Mouse (Mus musculus) heart, adult 2 months (tissue): Measurements from ENCODE around the gene Apoc4.

Experiments
- CTCF ChIP-seq: fragments of 200-600 bp; IDR thresholded peaks from 2 replicates; pipeline ENCODE4 v1.8.1; 2022; ENCODE audit warnings: antibody characterized with exemption, mild to moderate bottlenecking, moderate library complexity
- EP300 ChIP-seq: fragments of 200-500 bp; IDR thresholded peaks from 2 replicates; pipeline ENCODE4 v1.6.1; 2011; ENCODE audit warnings: low read depth, low read length, control low read depth; ENCODE audit not compliant: insufficient read depth

DNA sequence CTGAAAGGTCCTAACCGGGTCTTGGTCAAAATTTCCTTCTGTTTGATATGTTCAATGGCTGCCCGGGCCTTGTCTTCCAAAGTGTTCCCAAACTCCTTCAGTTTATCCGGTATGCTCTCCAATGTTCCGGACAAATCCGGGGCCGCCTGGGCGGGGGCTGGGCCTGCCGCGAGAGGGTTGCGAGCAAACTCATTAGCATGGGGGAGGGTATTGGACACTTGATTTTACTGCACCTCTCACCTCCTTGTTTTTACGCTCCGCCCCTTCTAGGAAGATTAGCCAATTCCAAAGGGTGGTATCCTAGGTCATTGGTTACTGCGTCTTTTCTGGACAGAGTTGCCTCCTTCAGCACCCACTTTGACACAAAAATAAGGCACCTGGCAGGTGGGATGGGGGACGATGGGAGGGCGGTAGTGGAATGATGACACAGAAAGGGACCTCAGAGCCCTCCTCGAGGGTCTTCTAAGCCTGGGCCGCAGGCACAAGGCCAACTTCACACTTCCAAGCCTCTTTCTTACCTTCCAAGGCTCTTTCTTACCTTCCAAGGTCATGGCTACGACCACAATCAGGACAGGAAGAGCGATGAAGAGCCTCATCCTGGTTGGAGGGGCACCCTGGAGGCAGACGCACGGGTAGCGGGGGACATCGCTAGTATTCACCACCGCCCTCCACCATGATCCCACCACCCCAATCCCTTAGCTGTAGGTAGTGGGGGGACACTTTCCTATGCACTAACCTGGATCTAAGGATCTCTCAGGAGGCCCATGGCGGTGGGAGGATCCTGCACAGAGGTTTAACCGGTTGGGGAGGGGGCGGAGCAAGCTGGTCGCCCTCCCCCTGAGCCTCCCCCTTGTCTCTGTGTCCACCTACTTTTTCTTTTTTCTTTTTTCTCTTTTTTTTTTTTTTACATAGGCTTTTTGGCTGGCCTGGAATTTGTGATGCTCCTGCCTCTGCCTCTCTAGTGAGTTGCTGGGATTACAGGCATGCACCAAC lies 10.9 kb upstream of the Apoc4 start, which contains the start of gene Apoc1:
- TF ChIP-seq CTCF: no peak
- TF ChIP-seq EP300: no peak
